Mouse (Mus musculus) stomach, postnatal 0 days (tissue): ENCODE data around the gene Sh2d3c.

Source experiments
- CTCF ChIP-seq: IDR thresholded peaks from 2 replicates; pipeline ENCODE4 v1.5.1; 2016; ENCODE audit warnings: antibody characterized with exemption, low read depth, mild to moderate bottlenecking, moderate library complexity
- EP300 ChIP-seq: optimal IDR thresholded peaks from 2 replicates; pipeline ENCODE3; 2016; ENCODE audit warnings: antibody characterized with exemption

DNA sequence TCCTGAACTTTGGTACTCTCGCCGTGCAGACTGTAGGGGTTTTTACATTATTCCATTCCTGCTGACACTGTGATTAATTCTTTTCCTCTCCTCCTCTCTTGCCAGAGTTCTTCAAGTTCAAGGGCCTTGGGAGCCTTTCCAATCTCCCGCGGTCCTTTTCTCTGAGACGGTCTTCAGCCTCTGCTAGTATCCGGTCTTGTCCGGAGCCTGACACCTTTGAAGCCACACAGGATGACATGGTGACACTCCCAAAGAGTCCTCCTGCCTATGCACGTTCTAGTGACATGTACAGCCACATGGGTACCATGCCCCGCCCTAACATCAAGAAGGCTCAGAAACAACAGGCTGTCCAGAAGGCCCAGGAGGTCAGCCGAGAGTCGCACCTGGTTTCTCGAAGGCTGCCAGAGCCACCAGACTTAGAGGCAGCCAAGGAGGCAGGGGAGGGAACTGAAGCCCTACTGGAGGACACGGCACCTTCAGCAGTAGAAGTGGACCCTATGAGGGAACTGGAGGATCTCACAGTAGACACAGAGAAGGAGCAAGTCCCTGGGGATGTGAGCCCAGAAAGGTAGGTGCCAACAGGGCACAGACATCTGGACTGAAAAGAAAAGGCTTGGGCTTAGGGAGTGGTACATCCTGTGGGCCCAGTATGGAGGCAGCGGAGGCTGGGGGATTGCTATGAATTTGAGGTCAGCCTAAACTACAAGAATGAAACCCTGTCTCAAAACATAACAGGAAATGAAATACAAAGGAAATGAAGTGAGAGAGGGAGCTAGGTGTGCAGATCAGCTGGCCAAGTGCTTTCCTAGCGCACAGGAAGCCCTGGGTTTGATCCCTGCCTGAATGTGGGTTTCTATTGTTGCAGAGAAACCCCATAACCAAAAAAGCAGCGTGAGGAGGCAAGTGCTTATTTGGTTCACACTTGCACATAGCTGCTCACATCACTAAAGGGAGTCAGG is 4.3 kb downstream of the Sh2d3c start:
- no peak for TF ChIP-seq CTCF
- TF ChIP-seq EP300: no peak
